Mouse (Mus musculus) spleen, adult 2 months (tissue): ENCODE results near the gene Plk4. TPM values are rescaled to one million over a fixed set of nuclear protein-coding genes. Genes with fewer than 3 reads are reported as not detected.

Experiments used
- DNase-seq, 2 experiments: peaks; one replicate each; pipeline versions ENCODE4 v3.0.0 to v3.0.0-alpha.2; 2012 to 2021; ENCODE audit warnings: low spot score in 2 of 2, low read depth in 1 of 2
- H3K27ac ChIP-seq: fragments of 200-500 bp; 2 replicates; pipeline ENCODE4 v1.5.1; 2012; ENCODE audit warnings: low read length, inconsistent platforms; ENCODE audit not compliant: insufficient read depth
- H3K27me3 ChIP-seq: fragments of 200-500 bp; 2 replicates; pipeline ENCODE4 v1.6.1; 2012; ENCODE audit warnings: mild to moderate bottlenecking, moderate library complexity, low read length, inconsistent platforms; ENCODE audit not compliant: control insufficient read depth, insufficient read depth
- H3K36me3 ChIP-seq: fragments of 200-500 bp; 2 replicates; pipeline ENCODE4 v1.6.1; 2012; ENCODE audit warnings: mild to moderate bottlenecking, low read length, inconsistent platforms; ENCODE audit not compliant: control insufficient read depth, insufficient read depth
- H3K4me1 ChIP-seq: fragments of 200-500 bp; 2 replicates; pipeline ENCODE4 v1.6.1; 2011; ENCODE audit warnings: inconsistent platforms; ENCODE audit not compliant: control insufficient read depth, insufficient read depth, insufficient read length
- H3K4me3 ChIP-seq: fragments of 200-500 bp; 2 replicates; pipeline ENCODE4 v1.5.1; 2011; ENCODE audit warnings: mild to moderate bottlenecking, inconsistent platforms; ENCODE audit not compliant: insufficient read depth, insufficient read length; ENCODE audit errors: extremely low read depth
- CTCF ChIP-seq: fragments of 200-500 bp; IDR thresholded peaks from 2 replicates; pipeline ENCODE4 v1.5.1; 2011; ENCODE audit warnings: mild to moderate bottlenecking, inconsistent platforms; ENCODE audit not compliant: insufficient read depth, insufficient read length, insufficient replicate concordance; ENCODE audit errors: extremely low read depth
- POLR2A ChIP-seq: fragments of 200-500 bp; IDR thresholded peaks from 2 replicates; pipeline ENCODE4 v1.6.1; 2011; ENCODE audit warnings: low read depth, low read length, inconsistent platforms
- WGBS: fragments of 180-500 bp; shearing (Covaris S2); methylation state at CpG from one replicate; pipeline ENCODE4 v1.1.7; 2018; 5-methylcytosine and 5-hydroxymethylcytosine counted together
- polyA plus RNA-seq: library from polyadenylated mRNA; depleted of rRNA; stranded (reverse); fragments of >200 nt; gene quantifications from 2 replicates; pipeline ENCODE4 v1.2.3, GENCODE M21; 2012; rRNA removed

Gene Plk4
- polyA plus RNA-seq = 2.7 and 3.3 TPM in 2 replicates

- H3K27ac ChIP-seq = peak within 1 kb of the TSS; percentile 35
- no peaks in the 10 kb centered on the region for H3K27me3 ChIP-seq
- 3% methylated on average over 66 of the region's 66 CpGs for WGBS
- peak within 1 kb of the TSS; percentile 87 for H3K4me3 ChIP-seq
- H3K36me3 ChIP-seq = no peaks in the 10 kb centered on the region
- peaks cover 6% of the 10 kb centered on the region for H3K4me1 ChIP-seq
- peak; percentile 90 to 96 for DNase-seq
- TF ChIP-seq CTCF (no peak), POLR2A (peak; percentile 56; the same call in 1 of the 2 replicates)
Observed at GRCm38 (mm10) chr3:40799530-40800372, at the start of gene Plk4. Plk4 (plus strand) TSS chr3:40800019.

- Histone ChIP-seq H3K27me3 (no peaks in the 10 kb centered on the region), H3K4me1 (no peaks in the 10 kb centered on the region), H3K4me3 (no peak overlapping the region), H3K36me3 (peaks cover 13% of the 10 kb centered on the region), H3K27ac (no peak overlapping the region)
- no peak for DNase-seq
- TF ChIP-seq POLR2A = no peak
- TF ChIP-seq CTCF = no peak
- 64% methylated on average over 3 of the region's 3 CpGs for WGBS
Observed at GRCm38 (mm10) chr3:40760746-40761145, 39.1 kb upstream of the Plk4 start.

GRCm38 (mm10) chr3:40761312-40761711, 38.5 kb upstream of the Plk4 start:
- 90% methylated on average over 2 of the region's 2 CpGs for WGBS
- DNase-seq = no peak
- TF ChIP-seq CTCF (no peak), POLR2A (no peak)

DNA sequence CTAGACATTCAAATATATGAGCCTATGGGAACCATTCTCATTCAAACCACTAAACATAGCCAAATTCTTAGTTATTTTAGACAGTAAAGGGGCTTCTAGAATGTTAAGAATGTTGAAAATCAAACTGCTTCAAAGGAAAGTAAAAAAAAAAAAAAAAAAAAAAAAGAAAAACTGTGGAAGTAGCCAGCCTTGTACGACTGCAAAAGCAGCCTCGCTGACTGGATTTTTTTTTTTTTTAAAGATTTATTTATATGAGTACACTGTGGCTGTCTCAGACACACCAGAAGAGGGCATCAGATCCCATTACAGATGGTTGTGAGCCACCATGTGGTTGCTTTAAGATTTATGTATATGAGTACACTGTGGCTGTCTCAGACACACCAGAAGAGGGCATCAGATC, 6.0 kb upstream of the Plk4 start:
- H3K4me3 ChIP-seq = no peak overlapping the region
- WGBS = 90% methylated on average over 2 of the region's 2 CpGs
- DNase-seq = no peak
- peaks cover 1% of the 10 kb centered on the region; the same call in 1 of the 2 replicates for H3K36me3 ChIP-seq
- H3K27me3 ChIP-seq = no peaks in the 10 kb centered on the region
- H3K4me1 ChIP-seq = no peaks in the 10 kb centered on the region
- TF ChIP-seq CTCF (no peak), POLR2A (no peak)
- H3K27ac ChIP-seq = no peak overlapping the region

More at GRCm38 (mm10) chr3:40761312-40761711, 38.5 kb upstream of the Plk4 start:
- no peaks in the 10 kb centered on the region for H3K4me1 ChIP-seq
- H3K4me3 ChIP-seq = no peak overlapping the region
- no peak overlapping the region for H3K27ac ChIP-seq
- peaks cover 11% of the 10 kb centered on the region for H3K36me3 ChIP-seq
- no peaks in the 10 kb centered on the region for H3K27me3 ChIP-seq

GRCm38 (mm10) chr3:40798054-40798453, 1.8 kb upstream of the Plk4 start:
- Histone ChIP-seq H3K27me3 (no peaks in the 10 kb centered on the region), H3K36me3 (no peaks in the 10 kb centered on the region), H3K4me1 (peaks cover 6% of the 10 kb centered on the region), H3K27ac (no peak overlapping the region), H3K4me3 (no peak overlapping the region)
- WGBS = 86% methylated on average over 1 of the region's 1 CpGs
- no peak for DNase-seq
- TF ChIP-seq CTCF (no peak), POLR2A (no peak)

GRCm38 (mm10) chr3:40798500-40798899, 1.3 kb upstream of the Plk4 start:
- no peak overlapping the region for H3K4me3 ChIP-seq
- no peak overlapping the region for H3K27ac ChIP-seq
- WGBS = 56% methylated on average over 7 of the region's 7 CpGs
- peak; percentile 53 to 65 for DNase-seq
- peaks cover 6% of the 10 kb centered on the region for H3K4me1 ChIP-seq
- no peaks in the 10 kb centered on the region for H3K36me3 ChIP-seq
- H3K27me3 ChIP-seq = no peaks in the 10 kb centered on the region
- TF ChIP-seq CTCF (peak; percentile 25; the same call in 1 of the 2 replicates), POLR2A (no peak)
